ENCODE assay signal across 8 mouse cellular contexts in genomic region chr4:154781391-154781790, GRCm38 (mm10). TPM values are rescaled to one million over a fixed set of nuclear protein-coding genes. Genes with fewer than 3 reads are reported as not detected.
DNase-seq lines count a peak whose midpoint lies in the region; ATAC-seq and TF ChIP-seq lines count a peak whose summit lies in the region.

No protein-coding gene starts in this region.

- H3K4me1 ChIP-seq in intestine, embryonic 16.5 days (ENCODE audit: control insufficient read depth, insufficient read depth, low read length), result peaks cover 6% of the 10 kb centered on the region; the same call in 1 of the 2 replicates
- peaks cover 3% of the 10 kb centered on the region; the same call in 1 of the 2 replicates for H3K4me1 ChIP-seq in intestine, embryonic 15.5 days (replicated peaks)
- H3K4me1 ChIP-seq in hindbrain, embryonic 13.5 days (replicated peaks), result peaks cover 30% of the 10 kb centered on the region
- H3K4me1 ChIP-seq in lung, adult 2 months (ENCODE audit: control insufficient read depth, insufficient read depth, low read length), result no peaks in the 10 kb centered on the region

- no peak for TF ChIP-seq POLR2A in lung, adult 2 months (IDR thresholded peaks at IDR 0.05; ENCODE audit: borderline replicate concordance, extremely low read depth, low read depth, low read length)

- H3K4me3 ChIP-seq in intestine, embryonic 16.5 days (ENCODE audit: low read length), result no peak overlapping the region
- H3K4me3 ChIP-seq in intestine, embryonic 15.5 days (replicated peaks), result no peak overlapping the region
- no peak overlapping the region for H3K4me3 ChIP-seq in hindbrain, embryonic 13.5 days
- no peak overlapping the region for H3K4me3 ChIP-seq in lung, adult 2 months (replicated peaks; ENCODE audit: extremely low read depth, low read depth, low read length)

- no peak for ATAC-seq in intestine, embryonic 16.5 days
- ATAC-seq in intestine, embryonic 15.5 days, result no peak
- peak; percentile 16; the same call in 1 of the 2 replicates for ATAC-seq in hindbrain, embryonic 13.5 days (ENCODE audit: low FRiP score)
- no peak for ATAC-seq in frontal cortex, adult (ENCODE audit: low TSS enrichment)

- 0 out of 2 replicates have a peak overlapping the region, but pooled peaks have one; percentile 1 for H3K9ac ChIP-seq in intestine, embryonic 16.5 days (ENCODE audit: low read depth, low read length)
- H3K9ac ChIP-seq in intestine, embryonic 15.5 days, result no peak overlapping the region
- H3K9ac ChIP-seq in hindbrain, embryonic 13.5 days, result no peak overlapping the region

- no peak for TF ChIP-seq CTCF in lung, adult 2 months (IDR thresholded peaks at IDR 0.05; ENCODE audit: insufficient read depth, low read length)

- no peak overlapping the region for H3K4me2 ChIP-seq in intestine, embryonic 16.5 days (ENCODE audit: low read depth, low read length)
- H3K4me2 ChIP-seq in intestine, embryonic 15.5 days (replicated peaks), result no peak overlapping the region
- H3K4me2 ChIP-seq in hindbrain, embryonic 13.5 days, result no peak overlapping the region

- H3K36me3 ChIP-seq in intestine, embryonic 16.5 days (ENCODE audit: control insufficient read depth, insufficient read depth, low read length), result no peaks in the 10 kb centered on the region
- H3K36me3 ChIP-seq in intestine, embryonic 15.5 days, result no peaks in the 10 kb centered on the region
- no peaks in the 10 kb centered on the region for H3K36me3 ChIP-seq in hindbrain, embryonic 13.5 days

- WGBS in intestine, embryonic 16.5 days, result 21% methylated on average over 11 of the region's 11 CpGs
- 25% methylated on average over 11 of the region's 11 CpGs for WGBS in intestine, embryonic 15.5 days
- 39% methylated on average over 11 of the region's 11 CpGs for WGBS in hindbrain, embryonic 13.5 days
- 30% methylated on average over 11 of the region's 11 CpGs for WGBS in lung, adult 2 months

- H3K9me3 ChIP-seq in intestine, embryonic 16.5 days (ENCODE audit: control insufficient read depth, low read length), result no peaks in the 10 kb centered on the region
- no peaks in the 10 kb centered on the region for H3K9me3 ChIP-seq in intestine, embryonic 15.5 days
- no peaks in the 10 kb centered on the region for H3K9me3 ChIP-seq in hindbrain, embryonic 13.5 days

- no peak overlapping the region for H3K27ac ChIP-seq in intestine, embryonic 16.5 days (ENCODE audit: low read length)
- no peak overlapping the region for H3K27ac ChIP-seq in intestine, embryonic 15.5 days
- H3K27ac ChIP-seq in hindbrain, embryonic 13.5 days, result peak overlapping the region; percentile 30

- H3K27me3 ChIP-seq in intestine, embryonic 16.5 days (replicated peaks; ENCODE audit: control insufficient read depth, insufficient read depth, low read length), result no peaks in the 10 kb centered on the region
- H3K27me3 ChIP-seq in intestine, embryonic 15.5 days (replicated peaks), result no peaks in the 10 kb centered on the region
- H3K27me3 ChIP-seq in hindbrain, embryonic 13.5 days, result peaks cover 13% of the 10 kb centered on the region; the same call in 1 of the 2 replicates

- DNase-seq in kidney, postnatal 25 days, result peak; percentile 45 to 76
- DNase-seq in retina, embryonic 14.5 days (ENCODE audit: low spot score), result peak; percentile 48
- DNase-seq in ovary, postnatal 14 days (ENCODE audit: low spot score), result no peak
- no peak for DNase-seq in lung, adult 2 months

RNA-seq across cellular contexts. Expression of gene Ttc34, which starts 55.9 kb away (rescaled TPM):
- polyA plus RNA-seq in intestine, embryonic 16.5 days (2015; fragmentation: Nextera tagmentation; extraction: Ambion mirVana), result 0.06 and 0.12 TPM in 2 replicates
- polyA plus RNA-seq in intestine, embryonic 15.5 days (2015; fragmentation: Nextera tagmentation; extraction: Ambion mirVana), result 0.10 TPM in 1 of 2 replicates, not detected in the other
- polyA plus RNA-seq in hindbrain, embryonic 13.5 days (2015; fragmentation: Nextera tagmentation; extraction: Ambion mirVana), result 0.56 and 0.57 TPM in 2 replicates
- polyA plus RNA-seq in lung, adult 2 months (2012; rRNA removed), result 4.8 and 5.1 TPM in 2 replicates

Comparison
In these comparisons a context has a peak if more than half of its experiments do, and no peak if none do; other contexts are left out.
1. DNase-seq: peak in kidney, postnatal 25 days (2 of 2) and retina, embryonic 14.5 days (single experiment); none in ovary, postnatal 14 days (single experiment) and lung, adult 2 months (single experiment).